Mouse (Mus musculus): ENCODE results near the gene Gm45234.

- TF ChIP-seq CTCF (IDR thresholded peaks at IDR 0.05; ENCODE audit: borderline replicate concordance, extremely low read depth, insufficient read depth, insufficient read length) (no peak), POLR2A (IDR thresholded peaks at IDR 0.05; ENCODE audit: borderline replicate concordance, extremely low read depth, insufficient read depth, insufficient read length, poor library complexity, severe bottlenecking) (no peak)
These were observed 515 bp downstream of the Gm45234 start for GRCm38 (mm10) chr6:124755306-124755705.
